Mouse (Mus musculus): ENCODE data around the gene Gm49396. TPM values are rescaled to one million over a fixed set of nuclear protein-coding genes. Genes with fewer than 3 reads are reported as not detected.

The Gm49396 gene
- total RNA-seq, 4 experiments from 2014 or later = 5.7 to 7.5 (median 6.3) TPM

DNA sequence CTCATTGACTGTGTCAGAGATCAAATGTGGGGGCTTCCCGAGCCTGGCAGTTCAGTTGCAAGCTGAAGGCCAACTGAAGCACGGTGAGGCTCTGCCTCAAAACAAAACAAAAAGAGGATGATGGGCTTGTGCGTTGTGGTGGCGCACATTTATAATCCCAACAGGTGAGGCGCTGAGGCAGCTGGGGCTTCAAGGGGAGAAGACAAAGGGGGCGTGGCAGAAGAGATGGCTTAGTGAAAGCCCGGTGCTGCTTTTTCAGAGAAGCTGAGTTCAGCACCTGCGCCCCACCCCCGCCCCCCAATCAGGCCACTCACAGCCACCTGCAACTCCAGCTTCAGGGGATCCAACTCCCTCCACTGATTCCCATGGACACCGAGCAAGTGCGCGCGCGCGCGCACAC is 45.3 kb downstream of the Gm49396 start:
- no peak for DNase-seq (ENCODE audit: low spot score in 2 of 2)

DNA sequence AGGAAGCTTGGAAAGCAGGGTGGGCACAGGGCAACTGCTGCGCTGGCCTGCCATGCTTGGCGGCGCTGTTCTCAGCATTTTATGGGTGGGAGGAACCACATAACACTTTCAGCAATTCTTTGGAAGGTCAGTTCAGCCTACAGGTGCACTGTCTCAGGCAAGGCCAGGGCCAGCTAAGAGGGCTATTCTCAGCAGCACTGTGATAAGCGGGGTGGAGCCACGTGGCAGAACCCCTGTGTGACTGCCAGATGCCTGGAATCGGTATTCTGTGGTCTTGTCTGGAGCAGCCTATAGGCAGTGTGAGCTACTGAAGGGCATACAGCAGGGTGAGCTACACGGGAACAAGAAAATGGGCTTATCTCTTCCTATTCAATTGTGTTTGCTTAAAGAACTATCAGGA is 46.9 kb downstream of the Gm49396 start:
- no peak for DNase-seq (ENCODE audit: low spot score in 2 of 2)

DNA sequence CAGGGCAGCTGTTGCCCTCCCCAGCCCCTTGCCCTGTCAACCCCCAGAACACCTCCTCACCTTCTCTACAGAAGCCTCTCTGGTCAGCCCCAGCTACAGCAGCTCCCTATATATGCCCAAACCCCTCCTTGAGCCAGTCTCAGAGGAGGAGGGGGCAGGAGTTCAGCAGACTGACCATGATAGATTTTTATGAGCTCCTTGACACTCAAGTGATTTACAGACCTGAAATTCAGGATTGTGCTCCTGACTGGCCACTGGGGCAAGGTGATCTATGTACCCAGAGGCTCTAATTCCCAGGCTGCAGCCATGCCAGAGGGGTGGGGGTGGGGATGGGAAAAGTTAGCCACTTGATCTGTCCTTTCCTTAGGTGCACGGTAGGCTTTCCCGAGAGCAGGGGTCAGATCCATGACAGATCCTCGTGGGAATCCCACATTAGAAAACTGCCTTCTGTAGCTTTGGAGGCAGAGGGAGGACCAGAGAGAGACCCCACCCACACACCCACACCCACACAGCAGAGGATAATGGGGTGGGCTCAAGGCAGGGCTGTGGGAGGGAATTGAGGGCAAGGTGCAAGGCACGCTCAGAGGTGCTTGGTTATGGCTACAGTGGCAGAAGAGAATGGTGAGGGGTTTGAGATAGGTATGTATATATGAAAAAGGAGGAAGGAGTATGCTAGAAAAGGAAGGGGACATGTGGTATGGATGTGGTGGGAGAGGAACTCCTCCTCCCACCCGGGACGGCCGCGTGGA is 49.7 kb downstream of the Gm49396 start, which contains the start of gene Upk1a:
Upk1a (minus strand) TSS at position 194 of the 749 bp plus-strand sequence.
- DNase-seq (ENCODE audit: low spot score in 2 of 2) = no peak

GRCm38 (mm10) chr7:30613529-30614112 is 50.5 kb downstream of the Gm49396 start:
- DNase-seq (ENCODE audit: low spot score in 2 of 2) = no peak

DNA sequence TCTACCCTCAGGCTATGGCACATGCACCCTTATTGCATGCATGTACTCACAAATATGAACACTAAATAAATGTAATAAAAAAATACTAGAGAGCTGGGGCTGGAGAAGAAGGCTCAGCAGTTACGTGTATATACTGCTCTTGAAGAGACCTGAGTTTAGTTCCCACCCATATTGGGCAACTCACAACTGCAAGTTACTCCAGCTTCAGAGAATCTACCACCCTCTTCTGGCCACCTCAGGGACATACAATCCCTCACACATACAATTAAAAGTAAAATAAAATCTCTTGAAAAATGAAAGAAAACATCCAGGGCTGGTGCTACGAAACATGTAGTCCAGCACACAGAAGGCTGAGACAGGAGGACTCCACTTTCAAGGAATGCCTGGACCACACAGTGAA is 51.3 kb downstream of the Gm49396 start:
- no peak for DNase-seq (ENCODE audit: low spot score in 2 of 2)

DNA sequence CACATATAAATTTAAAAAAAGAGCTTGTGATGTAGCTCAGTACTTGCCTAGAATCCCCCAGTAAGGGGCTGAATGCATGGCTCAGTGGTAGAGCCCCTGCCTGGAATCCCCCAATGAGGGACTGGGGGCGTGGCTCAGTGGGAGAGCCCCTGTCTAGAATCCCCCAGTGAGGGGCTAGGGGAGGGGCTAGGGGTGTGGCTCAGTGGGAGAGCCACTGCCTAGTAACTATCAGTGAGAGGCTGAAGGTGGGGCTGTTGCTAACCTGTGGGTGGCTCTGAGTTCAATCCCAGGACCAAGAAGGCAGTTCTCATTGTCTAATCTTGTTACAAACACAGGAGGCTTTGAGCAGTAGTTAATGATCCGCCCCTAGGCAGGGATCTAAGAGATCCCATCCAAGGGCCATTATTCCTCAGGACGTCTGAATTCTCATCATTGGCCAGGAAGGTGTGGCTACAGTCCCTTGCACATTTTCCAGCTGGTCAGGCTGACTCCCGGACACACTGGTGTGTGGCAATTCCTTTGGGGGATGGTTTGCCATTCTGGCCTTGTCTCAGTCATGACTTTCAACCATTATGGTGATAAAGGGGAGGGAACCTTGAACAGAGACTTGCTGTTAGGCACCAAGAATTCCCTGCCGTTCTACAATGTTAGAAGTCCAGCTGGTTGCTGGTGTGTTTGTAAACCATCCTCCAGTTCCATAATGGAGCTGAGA is 52.1 kb downstream of the Gm49396 start:
- no peak for DNase-seq (ENCODE audit: low spot score in 2 of 2)

Small RNA genes lying within 50 kb of the gene (microRNA-seq; reads per million reads assigned to microRNA genes)
- 0.63 to 0.88 reads per million in 2 experiments for gene Gm38670
- 0.66 to 1.3 reads per million in 2 experiments for gene Mir3569

Other genes starting within 250 kb of the Gm49396 start
- 10 to 100 TPM in 1 of 4 experiments, 1 to 10 TPM in 3; 7.4 to 10.5 (median 8.8) TPM for gene Syne4, start 248.5 kb upstream of the Gm49396 start, total RNA-seq (2022)
- gene E130208F15Rik, start 241.6 kb upstream of the Gm49396 start, total RNA-seq (2022) = under 1 TPM in 3 of 4 experiments, not detected in 1; 0.34 to 0.87 (median 0.48) TPM
- 10 to 100 TPM in 1 of 4 experiments, 1 to 10 TPM in 3; 8.3 to 10.0 (median 9.0) TPM for gene Sdhaf1, start 239.4 kb upstream of the Gm49396 start, total RNA-seq (2022)
- gene Lrfn3, start 200.6 kb upstream of the Gm49396 start, total RNA-seq (2022) = 10 to 100 TPM; 29.0 to 31.8 (median 31.0) TPM
- 100 to 1,000 TPM in 2 of 4 experiments, 10 to 100 TPM in 2; 25.2 to 334 (median 134) TPM for gene Tyrobp, start 149.6 kb upstream of the Gm49396 start, total RNA-seq (2022)
- 1 to 10 TPM in 3 of 4 experiments, not detected in 1; 1.4 to 3.0 (median 2.1) TPM for gene Hcst, start 143.5 kb upstream of the Gm49396 start, total RNA-seq (2022)
- 1 to 10 TPM; 2.2 to 4.5 (median 2.8) TPM for gene Nfkbid, start 141.6 kb upstream of the Gm49396 start, total RNA-seq (2022)
- gene Aplp1, start 117.8 kb upstream of the Gm49396 start, total RNA-seq (2022) = 1,000 to 10,000 TPM; 1,239 to 1,309 (median 1,269) TPM
- gene Kirrel2, start 105.7 kb upstream of the Gm49396 start, total RNA-seq (2022) = 10 to 100 TPM in 1 of 4 experiments, 1 to 10 TPM in 3; 5.5 to 10.2 (median 7.5) TPM
- under 1 TPM; 0.68 to 0.82 (median 0.75) TPM for gene Nphs1, start 105.0 kb upstream of the Gm49396 start, total RNA-seq (2022)
- not detected for gene Prodh2, start 69.7 kb upstream of the Gm49396 start, total RNA-seq (2022)
- 100 to 1,000 TPM; 177 to 184 (median 178) TPM for gene Arhgap33, start 28.3 kb upstream of the Gm49396 start, total RNA-seq (2022)
- 1 to 10 TPM; 5.5 to 8.1 (median 6.4) TPM for gene Hspb6, start 11.2 kb upstream of the Gm49396 start, total RNA-seq (2022)
- gene Proser3, start 11.0 kb upstream of the Gm49396 start, total RNA-seq (2022) = 1 to 10 TPM; 3.4 to 4.4 (median 4.0) TPM
- 10 to 100 TPM; 33.8 to 45.0 (median 41.1) TPM for gene Lin37, start 3.5 kb upstream of the Gm49396 start, total RNA-seq (2022)
- gene U2af1l4, start within 50 bp of the Gm49396 start, total RNA-seq (2022) = 10 to 100 TPM; 61.5 to 76.6 (median 71.7) TPM
- 100 to 1,000 TPM in 3 of 4 experiments, 10 to 100 TPM in 1; 97.2 to 102 (median 101) TPM for gene Psenen, start 283 bp downstream of the Gm49396 start, total RNA-seq (2022)
- 1 to 10 TPM; 2.5 to 3.8 (median 2.8) TPM for gene Igflr1, start 2.1 kb downstream of the Gm49396 start, total RNA-seq (2022)
- 10 to 100 TPM; 43.7 to 52.9 (median 47.6) TPM for gene Kmt2b, start 25.4 kb downstream of the Gm49396 start, total RNA-seq (2022)
- not detected for gene Zbtb32, start 35.6 kb downstream of the Gm49396 start, total RNA-seq (2022)
- gene Upk1a, start 49.5 kb downstream of the Gm49396 start, total RNA-seq (2022) = under 1 TPM in 3 of 4 experiments, not detected in 1; 0.23 to 0.51 (median 0.35) TPM
- gene Cox6b1, start 62.8 kb downstream of the Gm49396 start, total RNA-seq (2022) = 100 to 1,000 TPM; 641 to 753 (median 694) TPM
- gene Etv2, start 72.5 kb downstream of the Gm49396 start, total RNA-seq (2022) = not detected
- gene Rbm42, start 87.0 kb downstream of the Gm49396 start, total RNA-seq (2022) = 10 to 100 TPM; 57.5 to 68.0 (median 63.6) TPM
- gene Haus5, start 101.7 kb downstream of the Gm49396 start, total RNA-seq (2022) = 1 to 10 TPM; 5.6 to 9.1 (median 7.3) TPM
- gene Pmis2, start 108.3 kb downstream of the Gm49396 start, total RNA-seq (2022) = not detected
- gene 2200002J24Rik, start 135.6 kb downstream of the Gm49396 start, total RNA-seq (2022) = not detected
- gene Atp4a, start 148.9 kb downstream of the Gm49396 start, total RNA-seq (2022) = 1 to 10 TPM in 3 of 4 experiments, under 1 TPM in 1; 0.57 to 2.0 (median 1.6) TPM
- gene Tmem147, start 166.2 kb downstream of the Gm49396 start, total RNA-seq (2022) = 100 to 1,000 TPM; 113 to 127 (median 115) TPM
- gene Gapdhs, start 180.3 kb downstream of the Gm49396 start, total RNA-seq (2022) = not detected
- gene Sbsn, start 188.1 kb downstream of the Gm49396 start, total RNA-seq (2022) = 10 to 100 TPM; 12.0 to 17.3 (median 13.7) TPM
- gene Dmkn, start 200.4 kb downstream of the Gm49396 start, total RNA-seq (2022) = 1 to 10 TPM; 4.1 to 5.2 (median 4.7) TPM
- gene Krtdap, start 224.6 kb downstream of the Gm49396 start, total RNA-seq (2022) = not detected

Measured in left cerebral cortex, adult 8-10 months (tissue).